Mouse (Mus musculus) olfactory bulb, adult 2 months (tissue): ENCODE data around the gene Znhit1.

Source experiments
- CTCF ChIP-seq: fragments of 200-500 bp; IDR thresholded peaks from 2 replicates; pipeline ENCODE4 v1.5.1; 2012; ENCODE audit warnings: low read depth, mild to moderate bottlenecking, low read length, moderate library complexity; ENCODE audit not compliant: insufficient read depth
- POLR2A ChIP-seq: fragments of 200-500 bp; IDR thresholded peaks from 2 replicates; pipeline ENCODE4 v1.6.1; 2012; ENCODE audit warnings: mild to moderate bottlenecking, low read depth, low read length, moderate library complexity; ENCODE audit not compliant: insufficient read depth

DNA sequence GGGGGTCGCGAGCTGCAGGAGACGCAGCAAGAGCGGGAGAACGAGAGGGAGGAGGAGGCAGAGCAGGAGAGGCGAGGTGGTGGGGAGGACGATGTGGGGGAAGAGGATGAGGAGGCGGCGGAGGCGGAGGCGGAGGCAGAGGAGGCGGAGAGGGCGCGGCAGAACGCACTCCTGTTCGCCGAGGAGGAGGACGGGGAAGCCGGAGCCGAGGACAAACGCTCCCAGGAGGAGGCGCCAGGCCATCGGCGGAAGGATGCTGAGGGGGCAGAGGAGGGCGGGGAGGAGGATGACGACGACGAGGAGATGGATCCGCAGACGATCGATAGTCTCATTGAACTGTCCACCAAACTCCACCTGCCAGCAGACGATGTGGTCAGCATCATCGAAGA lies 44.2 kb upstream of the Znhit1 start:
- TF ChIP-seq POLR2A (no peak), CTCF (no peak)
